Mouse (Mus musculus): ENCODE data around the gene Serpini2. TPM values are rescaled to one million over a fixed set of nuclear protein-coding genes. Genes with fewer than 3 reads are reported as not detected.
A peak's percentile ranks its signal among the peaks of the same experiment; 100 is the strongest.
"Not testable (repeated sequence)": the region's sequence is repeated elsewhere in the genome, so short reads cannot be mapped to it uniquely, and the experiment has no call there.

The Serpini2 gene
- polyA plus RNA-seq (2015; fragmentation: Nextera tagmentation; extraction: Ambion mirVana), result 0.08 and 0.15 TPM in 2 replicates

- no peak within 1 kb of the TSS for H3K9ac ChIP-seq (ENCODE audit: low read length)
- H3K36me3 ChIP-seq (ENCODE audit: control insufficient read depth, insufficient read depth, low read length), result no peaks in the 10 kb centered on the region
- no peak for DNase-seq (ENCODE audit: low spot score)
- H3K4me1 ChIP-seq (replicated peaks; ENCODE audit: control insufficient read depth, insufficient read depth), result no peaks in the 10 kb centered on the region
- TF ChIP-seq EP300 (optimal IDR thresholded peaks at IDR 0.05) (no peak), CTCF (IDR thresholded peaks at IDR 0.05; ENCODE audit: low read depth) (no peak)
- no peak within 1 kb of the TSS for H3K4me3 ChIP-seq (ENCODE audit: low read depth, low read length)
- no peaks in the 10 kb centered on the region for H3K9me3 ChIP-seq (ENCODE audit: control insufficient read depth, low read length)
- whole genome bisulfite sequencing, result 69% methylated on average over 2 of the region's 2 CpGs
- no peak within 1 kb of the TSS for H3K4me2 ChIP-seq (replicated peaks; ENCODE audit: low read depth)
- no peak for ATAC-seq (ENCODE audit: low FRiP score, low TSS enrichment)
- H3K27me3 ChIP-seq (ENCODE audit: control insufficient read depth, insufficient read depth, low read length), result no peaks in the 10 kb centered on the region
- H3K27ac ChIP-seq (replicated peaks), result no peak within 1 kb of the TSS
Measured at GRCm38 (mm10) chr3:75269978-75270377, at the start of gene Serpini2. Serpini2 (minus strand) TSS chr3:75270078.

GRCm38 (mm10) chr3:75308861-75309260 lies 39.0 kb upstream of the Serpini2 start:
- H3K27ac ChIP-seq (replicated peaks), result no peak overlapping the region
- DNase-seq (ENCODE audit: low spot score) (no peak), ATAC-seq (ENCODE audit: low FRiP score, low TSS enrichment) (no peak)
- H3K4me2 ChIP-seq (replicated peaks; ENCODE audit: low read depth), result no peak overlapping the region
- H3K9ac ChIP-seq (ENCODE audit: low read length), result no peak overlapping the region
- TF ChIP-seq CTCF (IDR thresholded peaks at IDR 0.05; ENCODE audit: low read depth) (no peak), EP300 (optimal IDR thresholded peaks at IDR 0.05) (no peak)
- H3K9me3 ChIP-seq (ENCODE audit: control insufficient read depth, low read length), result no peaks in the 10 kb centered on the region
- H3K27me3 ChIP-seq (ENCODE audit: control insufficient read depth, insufficient read depth, low read length), result no peaks in the 10 kb centered on the region
- 82% methylated on average over 4 of the region's 4 CpGs for WGBS
- H3K36me3 ChIP-seq (ENCODE audit: control insufficient read depth, insufficient read depth, low read length), result no peaks in the 10 kb centered on the region
- no peak overlapping the region for H3K4me3 ChIP-seq (ENCODE audit: low read depth, low read length)
- no peaks in the 10 kb centered on the region for H3K4me1 ChIP-seq (replicated peaks; ENCODE audit: control insufficient read depth, insufficient read depth)

- no peaks in the 10 kb centered on the region for H3K4me1 ChIP-seq (replicated peaks; ENCODE audit: control insufficient read depth, insufficient read depth)
- H3K4me3 ChIP-seq (ENCODE audit: low read depth, low read length), result no peak overlapping the region
- no peak overlapping the region for H3K9ac ChIP-seq (ENCODE audit: low read length)
- no peaks in the 10 kb centered on the region for H3K9me3 ChIP-seq (ENCODE audit: control insufficient read depth, low read length)
- WGBS, result 62% methylated on average over 3 of the region's 3 CpGs
- H3K4me2 ChIP-seq (replicated peaks; ENCODE audit: low read depth), result no peak overlapping the region
- no peak overlapping the region for H3K27ac ChIP-seq (replicated peaks)
- TF ChIP-seq CTCF (IDR thresholded peaks at IDR 0.05; ENCODE audit: low read depth), result no peak
- no peak for TF ChIP-seq EP300 (optimal IDR thresholded peaks at IDR 0.05)
- no peaks in the 10 kb centered on the region for H3K27me3 ChIP-seq (ENCODE audit: control insufficient read depth, insufficient read depth, low read length)
- DNase-seq (ENCODE audit: low spot score) (no peak), ATAC-seq (ENCODE audit: low FRiP score, low TSS enrichment) (no peak)
- H3K36me3 ChIP-seq (ENCODE audit: control insufficient read depth, insufficient read depth, low read length), result no peaks in the 10 kb centered on the region
Measured at GRCm38 (mm10) chr3:75308228-75308627, 38.4 kb upstream of the Serpini2 start.

- no peaks in the 10 kb centered on the region for H3K9me3 ChIP-seq (ENCODE audit: control insufficient read depth, low read length)
- H3K9ac ChIP-seq (ENCODE audit: low read length), result no peak overlapping the region
- DNase-seq (ENCODE audit: low spot score) (no peak), ATAC-seq (ENCODE audit: low FRiP score, low TSS enrichment) (no peak)
- 89% methylated on average over 3 of the region's 3 CpGs for WGBS
- TF ChIP-seq CTCF (IDR thresholded peaks at IDR 0.05; ENCODE audit: low read depth) (no peak), EP300 (optimal IDR thresholded peaks at IDR 0.05) (no peak)
- no peaks in the 10 kb centered on the region for H3K36me3 ChIP-seq (ENCODE audit: control insufficient read depth, insufficient read depth, low read length)
- H3K27ac ChIP-seq (replicated peaks), result no peak overlapping the region
- H3K4me2 ChIP-seq (replicated peaks; ENCODE audit: low read depth), result no peak overlapping the region
- no peaks in the 10 kb centered on the region for H3K27me3 ChIP-seq (ENCODE audit: control insufficient read depth, insufficient read depth, low read length)
- no peaks in the 10 kb centered on the region for H3K4me1 ChIP-seq (replicated peaks; ENCODE audit: control insufficient read depth, insufficient read depth)
- no peak overlapping the region for H3K4me3 ChIP-seq (ENCODE audit: low read depth, low read length)
Measured at GRCm38 (mm10) chr3:75305584-75305983, 35.7 kb upstream of the Serpini2 start.

- Histone ChIP-seq H3K9me3 (ENCODE audit: control insufficient read depth, low read length) (no peaks in the 10 kb centered on the region), H3K4me2 (replicated peaks; ENCODE audit: low read depth) (no peak overlapping the region), H3K27ac (replicated peaks) (no peak overlapping the region), H3K36me3 (ENCODE audit: control insufficient read depth, insufficient read depth, low read length) (no peaks in the 10 kb centered on the region), H3K9ac (ENCODE audit: low read length) (no peak overlapping the region), H3K4me3 (ENCODE audit: low read depth, low read length) (no peak overlapping the region), H3K27me3 (ENCODE audit: control insufficient read depth, insufficient read depth, low read length) (no peaks in the 10 kb centered on the region), H3K4me1 (replicated peaks; ENCODE audit: control insufficient read depth, insufficient read depth) (no peaks in the 10 kb centered on the region)
- no peak for DNase-seq (ENCODE audit: low spot score)
- TF ChIP-seq CTCF (IDR thresholded peaks at IDR 0.05; ENCODE audit: low read depth), result no peak
- TF ChIP-seq EP300 (optimal IDR thresholded peaks at IDR 0.05), result no peak
- 86% methylated on average over 5 of the region's 5 CpGs for WGBS
- no peak for ATAC-seq (ENCODE audit: low FRiP score, low TSS enrichment)
Measured at GRCm38 (mm10) chr3:75304621-75305020, 34.7 kb upstream of the Serpini2 start.

- DNase-seq (ENCODE audit: low spot score), result no peak
- no peak for TF ChIP-seq EP300 (optimal IDR thresholded peaks at IDR 0.05)
- 0 out of 2 replicates have a peak, but pooled peaks have one; percentile 9 for TF ChIP-seq CTCF (IDR thresholded peaks at IDR 0.05; ENCODE audit: low read depth)
- H3K9ac ChIP-seq (ENCODE audit: low read length), result no peak overlapping the region
- WGBS, result 96% methylated on average over 2 of the region's 2 CpGs
- H3K4me2 ChIP-seq (replicated peaks; ENCODE audit: low read depth), result no peak overlapping the region
- H3K27me3 ChIP-seq (ENCODE audit: control insufficient read depth, insufficient read depth, low read length), result no peaks in the 10 kb centered on the region
- no peaks in the 10 kb centered on the region for H3K9me3 ChIP-seq (ENCODE audit: control insufficient read depth, low read length)
- no peak overlapping the region for H3K27ac ChIP-seq (replicated peaks)
- ATAC-seq (ENCODE audit: low FRiP score, low TSS enrichment), result no peak
- no peaks in the 10 kb centered on the region for H3K4me1 ChIP-seq (replicated peaks; ENCODE audit: control insufficient read depth, insufficient read depth)
- H3K36me3 ChIP-seq (ENCODE audit: control insufficient read depth, insufficient read depth, low read length), result no peaks in the 10 kb centered on the region
- H3K4me3 ChIP-seq (ENCODE audit: low read depth, low read length), result no peak overlapping the region
Measured at GRCm38 (mm10) chr3:75301072-75301471, 31.2 kb upstream of the Serpini2 start.

GRCm38 (mm10) chr3:75299464-75299863 lies 29.6 kb upstream of the Serpini2 start:
- 100% methylated on average over 1 of the region's 1 CpGs for WGBS
- DNase-seq (ENCODE audit: low spot score); H3K27me3 ChIP-seq (ENCODE audit: control insufficient read depth, insufficient read depth, low read length); H3K9me3 ChIP-seq (ENCODE audit: control insufficient read depth, low read length); H3K9ac ChIP-seq (ENCODE audit: low read length); H3K27ac ChIP-seq (replicated peaks); H3K4me1 ChIP-seq (replicated peaks; ENCODE audit: control insufficient read depth, insufficient read depth); ATAC-seq (ENCODE audit: low FRiP score, low TSS enrichment); H3K4me3 ChIP-seq (ENCODE audit: low read depth, low read length); H3K4me2 ChIP-seq (replicated peaks; ENCODE audit: low read depth); H3K36me3 ChIP-seq (ENCODE audit: control insufficient read depth, insufficient read depth, low read length): not testable (repeated sequence)
